Mouse (Mus musculus) heart, embryonic 11.5 days (tissue): Measurements from ENCODE around the gene Tfap4. TPM values are rescaled to one million over a fixed set of nuclear protein-coding genes. Genes with fewer than 3 reads are reported as not detected.

Experiments used
- ATAC-seq: fragments of 200-750 bp; cut with Nextera tagmentation; replicated peaks from 2 replicates; pipeline ENCODE4 v1.8.0; 2017; ENCODE audit warnings: moderate library complexity; ENCODE audit not compliant: insufficient number of reproducible peaks, low FRiP score, low TSS enrichment
- H3K27ac ChIP-seq: fragments of 300-500 bp; sonication (generic); 2 replicates; pipeline ENCODE4 v1.5.1; 2014; ENCODE audit warnings: mild to moderate bottlenecking, low read depth, low read length
- H3K27me3 ChIP-seq: fragments of 300-500 bp; sonication (generic); 2 replicates; pipeline ENCODE4 v1.6.1; 2014; ENCODE audit warnings: mild to moderate bottlenecking, low read length, mixed read lengths; ENCODE audit not compliant: control insufficient read depth, insufficient read depth
- H3K36me3 ChIP-seq: fragments of 300-500 bp; sonication (generic); 2 replicates; pipeline ENCODE4 v1.6.1; 2014; ENCODE audit warnings: mild to moderate bottlenecking, low read length, moderate library complexity, mixed read lengths; ENCODE audit not compliant: control insufficient read depth, insufficient read depth
- H3K4me1 ChIP-seq: fragments of 300-500 bp; sonication (generic); 2 replicates; pipeline ENCODE4 v1.6.1; 2014; ENCODE audit warnings: low read length; ENCODE audit not compliant: control insufficient read depth, insufficient read depth
- H3K4me2 ChIP-seq: fragments of 300-500 bp; sonication (generic); 2 replicates; pipeline ENCODE4 v1.6.1; 2014; ENCODE audit warnings: mild to moderate bottlenecking, moderate library complexity
- H3K4me3 ChIP-seq: fragments of 300-500 bp; sonication (generic); 2 replicates; pipeline ENCODE4 v1.5.1; 2014; ENCODE audit warnings: low read depth, low read length
- H3K9ac ChIP-seq: fragments of 300-500 bp; sonication (generic); 2 replicates; pipeline ENCODE4 v1.6.1; 2014; ENCODE audit warnings: mild to moderate bottlenecking, low read depth, low read length, moderate library complexity
- H3K9me3 ChIP-seq: fragments of 300-500 bp; sonication (generic); replicated peaks from 2 replicates; pipeline ENCODE4 v1.6.1; 2016; ENCODE audit warnings: low read length; ENCODE audit not compliant: control insufficient read depth
- WGBS: fragments of 180-500 bp; shearing (Covaris S2); extraction: QIAGEN DNeasy Blood & Tissue Kit; methylation state at CpG from one replicate; pipeline ENCODE4 v1.1.7; 2014; ENCODE audit not compliant: insufficient replicate concordance; 5-methylcytosine and 5-hydroxymethylcytosine counted together
- polyA plus RNA-seq: library from polyadenylated mRNA; unstranded; fragments of >200 nt; fragmentation: Nextera tagmentation; extraction: Ambion mirVana; gene quantifications from 2 replicates; pipeline ENCODE4 v1.2.1, GENCODE M21; 2014

Gene Tfap4
- polyA plus RNA-seq, 1 experiment from 2014 or later = 9.4 TPM

GRCm38 (mm10) chr16:4512661-4513438 is 46.8 kb downstream of the Tfap4 start:
- no peak overlapping the region for H3K4me3 ChIP-seq
- peaks cover 38% of the 10 kb centered on the region for H3K4me1 ChIP-seq
- ATAC-seq = 0 out of 2 replicates have a peak, but pooled peaks have one; percentile 28
- H3K9ac ChIP-seq = peak overlapping the region; percentile 36; the same call in 1 of the 2 replicates
- peak overlapping the region; percentile 4; the same call in 1 of the 2 replicates for H3K4me2 ChIP-seq
- H3K9me3 ChIP-seq = no peaks in the 10 kb centered on the region
- WGBS = 53% methylated on average over 3 of the region's 3 CpGs
- no peaks in the 10 kb centered on the region for H3K27me3 ChIP-seq
- peak overlapping the region; percentile 97 for H3K27ac ChIP-seq
- H3K36me3 ChIP-seq = no peaks in the 10 kb centered on the region; the same call in 1 of the 2 replicates

- ATAC-seq = peak; percentile 57
- WGBS = 37% methylated on average over 2 of the region's 2 CpGs
- H3K4me3 ChIP-seq = no peak overlapping the region
- H3K9me3 ChIP-seq = no peaks in the 10 kb centered on the region
- no peaks in the 10 kb centered on the region for H3K27me3 ChIP-seq
- peaks cover 35% of the 10 kb centered on the region for H3K4me1 ChIP-seq
- H3K9ac ChIP-seq = peak overlapping the region; percentile 6; the same call in 1 of the 2 replicates
- no peak overlapping the region for H3K4me2 ChIP-seq
- H3K36me3 ChIP-seq = no peaks in the 10 kb centered on the region; the same call in 1 of the 2 replicates
- peak overlapping the region; percentile 97 for H3K27ac ChIP-seq
Measured at GRCm38 (mm10) chr16:4511371-4511770, 48.3 kb downstream of the Tfap4 start.

DNA sequence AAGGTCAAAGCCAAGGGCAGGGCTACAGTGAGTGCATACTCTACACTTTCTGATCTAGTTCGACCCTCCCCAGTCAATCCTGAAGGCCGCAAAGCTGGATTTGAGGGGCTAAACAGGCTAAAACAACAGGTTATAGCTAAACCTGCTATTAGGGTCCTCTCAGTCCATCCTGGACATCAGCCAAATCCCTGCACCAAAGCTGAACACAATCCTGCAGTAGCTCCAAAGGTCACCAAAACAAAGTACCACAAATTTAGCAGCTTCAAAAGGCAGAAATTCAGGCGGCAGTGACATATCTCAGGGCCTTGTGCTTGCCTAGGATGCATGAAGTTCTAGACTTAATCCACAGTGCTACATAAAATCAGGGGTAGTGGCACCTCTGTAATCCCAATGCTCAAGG is 53.5 kb downstream of the Tfap4 start:
- Histone ChIP-seq H3K9me3 (no peaks in the 10 kb centered on the region), H3K9ac (peak overlapping the region; percentile 44; the same call in 1 of the 2 replicates), H3K27me3 (no peaks in the 10 kb centered on the region), H3K4me1 (peaks cover 6% of the 10 kb centered on the region), H3K4me2 (no peak overlapping the region), H3K36me3 (peaks cover 5% of the 10 kb centered on the region; the same call in 1 of the 2 replicates), H3K27ac (peak overlapping the region; percentile 41; the same call in 1 of the 2 replicates), H3K4me3 (no peak overlapping the region)
- 70% methylated on average over 3 of the region's 3 CpGs for WGBS
- no peak for ATAC-seq

GRCm38 (mm10) chr16:4503495-4503894 is 56.2 kb downstream of the Tfap4 start:
- no peaks in the 10 kb centered on the region for H3K27me3 ChIP-seq
- no peak overlapping the region for H3K27ac ChIP-seq
- no peak for ATAC-seq
- no peak overlapping the region for H3K9ac ChIP-seq
- peaks cover 8% of the 10 kb centered on the region for H3K4me1 ChIP-seq
- 83% methylated on average over 1 of the region's 1 CpGs for WGBS
- no peaks in the 10 kb centered on the region for H3K9me3 ChIP-seq
- H3K4me2 ChIP-seq = no peak overlapping the region
- H3K4me3 ChIP-seq = no peak overlapping the region
- H3K36me3 ChIP-seq = peaks cover 5% of the 10 kb centered on the region; the same call in 1 of the 2 replicates

- Histone ChIP-seq H3K4me3 (no peak overlapping the region), H3K27ac (no peak overlapping the region), H3K9ac (no peak overlapping the region), H3K36me3 (peaks cover 5% of the 10 kb centered on the region; the same call in 1 of the 2 replicates), H3K9me3 (no peaks in the 10 kb centered on the region), H3K27me3 (no peaks in the 10 kb centered on the region), H3K4me2 (no peak overlapping the region), H3K4me1 (peaks cover 17% of the 10 kb centered on the region)
- ATAC-seq = no peak
Measured at GRCm38 (mm10) chr16:4502568-4502967, 57.1 kb downstream of the Tfap4 start.

DNA sequence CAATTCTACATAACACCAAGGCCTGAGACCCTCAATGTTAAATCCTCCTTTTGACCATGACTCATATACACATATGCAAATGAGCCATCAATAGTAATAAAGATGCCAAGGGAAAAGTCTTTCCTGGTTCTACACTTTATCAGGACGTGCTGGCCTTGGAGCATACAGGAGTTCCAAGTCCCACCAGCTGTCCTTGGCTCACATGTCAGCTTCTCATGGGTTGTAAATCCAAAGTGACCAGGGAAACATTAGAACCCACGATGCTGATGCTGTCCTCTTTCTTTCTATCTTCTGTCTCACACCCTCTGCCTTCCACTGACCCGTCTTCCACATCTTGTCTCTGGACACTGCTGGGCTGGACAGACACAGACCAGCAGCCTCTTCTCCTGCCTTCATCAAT is 58.0 kb downstream of the Tfap4 start:
- Histone ChIP-seq H3K27me3 (no peaks in the 10 kb centered on the region), H3K9me3 (no peaks in the 10 kb centered on the region), H3K36me3 (peaks cover 5% of the 10 kb centered on the region; the same call in 1 of the 2 replicates), H3K4me1 (peaks cover 22% of the 10 kb centered on the region), H3K9ac (no peak overlapping the region), H3K4me3 (no peak overlapping the region), H3K27ac (no peak overlapping the region), H3K4me2 (no peak overlapping the region)
- 82% methylated on average over 3 of the region's 3 CpGs for WGBS
- no peak for ATAC-seq

- 78% methylated on average over 8 of the region's 8 CpGs for WGBS
- no peak overlapping the region for H3K9ac ChIP-seq
- H3K4me2 ChIP-seq = no peak overlapping the region
- no peak for ATAC-seq
- peaks cover 22% of the 10 kb centered on the region for H3K4me1 ChIP-seq
- no peaks in the 10 kb centered on the region for H3K9me3 ChIP-seq
- H3K27ac ChIP-seq = peak overlapping the region; percentile 43; the same call in 1 of the 2 replicates
- H3K4me3 ChIP-seq = no peak overlapping the region
- peaks cover 5% of the 10 kb centered on the region; the same call in 1 of the 2 replicates for H3K36me3 ChIP-seq
- no peaks in the 10 kb centered on the region for H3K27me3 ChIP-seq
Measured at GRCm38 (mm10) chr16:4500598-4501385, 58.9 kb downstream of the Tfap4 start.

- H3K9ac ChIP-seq = peak overlapping the region; percentile 40
Measured at GRCm38 (mm10) chr16:4497762-4498607, 61.7 kb downstream of the Tfap4 start.

More at GRCm38 (mm10) chr16:4497762-4498607, 61.7 kb downstream of the Tfap4 start:
- Histone ChIP-seq H3K4me1 (peaks cover 22% of the 10 kb centered on the region), H3K27me3 (no peaks in the 10 kb centered on the region), H3K4me3 (no peak overlapping the region), H3K36me3 (0 out of 2 replicates have a peak, but pooled peaks cover 2% of the 10 kb centered on the region), H3K9me3 (no peaks in the 10 kb centered on the region), H3K4me2 (no peak overlapping the region), H3K27ac (peak overlapping the region; percentile 67)
- ATAC-seq = peak; percentile 53; the same call in 1 of the 2 replicates
- WGBS = 30% methylated on average over 8 of the region's 8 CpGs
